9 mouse cellular contexts compared by ENCODE assay signal in the genomic region with DNA sequence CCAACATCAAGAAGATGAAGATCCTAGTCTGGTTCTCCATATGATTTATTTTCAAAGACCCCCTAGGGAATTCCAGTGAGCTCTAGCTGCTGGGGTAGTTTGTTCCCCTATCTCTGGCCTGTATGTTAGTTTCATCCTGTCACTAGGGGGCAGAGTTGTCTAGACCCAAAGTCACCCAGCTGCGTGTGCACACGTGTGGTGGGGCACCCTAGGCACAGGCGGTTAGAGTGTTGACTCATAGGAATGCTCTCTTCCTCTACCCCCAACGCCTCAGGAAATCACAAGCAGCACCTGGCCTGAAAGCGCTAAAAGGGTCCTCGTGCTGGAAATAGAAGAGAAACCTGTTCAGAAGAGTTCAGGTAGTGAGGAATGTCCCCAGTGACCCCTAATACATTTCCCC. TPM values are rescaled to one million over a fixed set of nuclear protein-coding genes. Genes with fewer than 3 reads are reported as not detected.
A peak's percentile ranks its signal among the peaks of the same experiment; 100 is the strongest.
DNase-seq lines count a peak whose midpoint lies in the region; ATAC-seq and TF ChIP-seq lines count a peak whose summit lies in the region.
"Had no signal": no experiment of that assay in that cellular context is flagged by ENCODE, and none has a peak within 500 bp of the region (broad histone marks: within the 10 kb centered on the region; RNA-seq: fewer than 3 reads in every experiment).

No protein-coding gene starts in this region.

- no peaks in the 10 kb centered on the region for H3K36me3 ChIP-seq in heart, embryonic 10.5 days
- H3K36me3 ChIP-seq in CH12.LX (replicated peaks in 1 of 2; ENCODE audit: control insufficient read depth in 1 of 2, insufficient read depth in 1 of 2, low read length in 1 of 2), result no peaks in the 10 kb centered on the region
- no peaks in the 10 kb centered on the region for H3K36me3 ChIP-seq in liver, embryonic 12.5 days
- no peaks in the 10 kb centered on the region for H3K36me3 ChIP-seq in small intestine, adult 2 months (ENCODE audit: control insufficient read depth, insufficient read depth, low read length)
- no peaks in the 10 kb centered on the region for H3K36me3 ChIP-seq in midbrain, embryonic 11.5 days (ENCODE audit: control insufficient read depth, insufficient read depth, low read length)

- TF ChIP-seq CTCF in CH12.LX (conservative IDR thresholded peaks at IDR 0.05 in 1 of 2, IDR thresholded peaks at IDR 0.05 in 1 of 2; ENCODE audit: low read depth in 2 of 2, low read length in 2 of 2), result peak; percentile 12 to 70; a peak in 2 of 4 replicates
- TF ChIP-seq CTCF in small intestine, adult 2 months (IDR thresholded peaks at IDR 0.05; ENCODE audit: extremely low read depth, insufficient read length, insufficient replicate concordance, low read depth, low read length), result peak; percentile 50; the same call in 1 of the 2 replicates

- H3K79me2 ChIP-seq in CH12.LX (replicated peaks; ENCODE audit: control insufficient read depth, extremely low read depth, insufficient read depth, poor library complexity, severe bottlenecking), result no peaks in the 10 kb centered on the region

- no peak overlapping the region for H3K9ac ChIP-seq in CH12.LX (ENCODE audit: insufficient read depth, low read depth)
- no peak overlapping the region for H3K9ac ChIP-seq in liver, embryonic 12.5 days
- no peak overlapping the region for H3K9ac ChIP-seq in midbrain, embryonic 11.5 days (ENCODE audit: low read length)

- H3K4me1 ChIP-seq in heart, embryonic 10.5 days, result no peaks in the 10 kb centered on the region; the same call in 1 of the 2 replicates
- peaks cover 0 to 20% of the 10 kb centered on the region in 2 experiments; a peak in 2 of 4 replicates for H3K4me1 ChIP-seq in CH12.LX (ENCODE audit: control insufficient read depth in 1 of 2, insufficient read depth in 2 of 2)
- no peaks in the 10 kb centered on the region; the same call in 1 of the 2 replicates for H3K4me1 ChIP-seq in liver, embryonic 12.5 days
- peaks cover 9% of the 10 kb centered on the region; the same call in 1 of the 2 replicates for H3K4me1 ChIP-seq in small intestine, adult 2 months (ENCODE audit: control insufficient read depth, insufficient read depth, insufficient read length, low read length)
- 0 out of 2 replicates have a peak, but pooled peaks cover 3% of the 10 kb centered on the region for H3K4me1 ChIP-seq in midbrain, embryonic 11.5 days (ENCODE audit: control insufficient read depth, insufficient read depth, low read length)

- ATAC-seq in common myeloid progenitor, adult 5-6 weeks (replicated peaks; ENCODE audit: low read depth, poor library complexity, severe bottlenecking), result peak; percentile 100
- ATAC-seq in liver, embryonic 12.5 days, result peak; percentile 68; the same call in 1 of the 2 replicates
- ATAC-seq in midbrain, embryonic 11.5 days (ENCODE audit: low FRiP score), result no peak

- no peak overlapping the region for H3K4me3 ChIP-seq in heart, embryonic 10.5 days
- no peak overlapping the region for H3K4me3 ChIP-seq in CH12.LX (replicated peaks in 1 of 3; ENCODE audit: low read depth in 2 of 3, low read length in 2 of 3, poor library complexity in 1 of 3)
- H3K4me3 ChIP-seq in liver, embryonic 12.5 days, result no peak overlapping the region
- no peak overlapping the region for H3K4me3 ChIP-seq in small intestine, adult 2 months (ENCODE audit: low read depth, low read length)
- H3K4me3 ChIP-seq in midbrain, embryonic 11.5 days (ENCODE audit: low read depth, low read length), result no peak overlapping the region
- H3K4me3 ChIP-seq: myocyte had no signal

- peak; percentile 57 for TF ChIP-seq RAD21 in CH12.LX (IDR thresholded peaks at IDR 0.05; ENCODE audit: low read depth, low read length)

- no peak for TF ChIP-seq POLR2A in CH12.LX (IDR thresholded peaks at IDR 0.05; ENCODE audit: low read depth, low read length)
- TF ChIP-seq POLR2A in small intestine, adult 2 months (IDR thresholded peaks at IDR 0.05; ENCODE audit: low read depth, low read length), result no peak

- H3K9me3 ChIP-seq in heart, embryonic 10.5 days, result no peaks in the 10 kb centered on the region
- H3K9me3 ChIP-seq in CH12.LX (replicated peaks; ENCODE audit: low read length), result no peaks in the 10 kb centered on the region
- H3K9me3 ChIP-seq in liver, embryonic 12.5 days (replicated peaks), result no peaks in the 10 kb centered on the region
- H3K9me3 ChIP-seq in midbrain, embryonic 11.5 days (ENCODE audit: control insufficient read depth, low read length), result no peaks in the 10 kb centered on the region

- TF ChIP-seq EP300 in CH12.LX (IDR thresholded peaks at IDR 0.05; ENCODE audit: low read length), result no peak

- H3K27me3 ChIP-seq in heart, embryonic 10.5 days (ENCODE audit: insufficient read depth, poor library complexity, severe bottlenecking), result peaks cover 28% of the 10 kb centered on the region; the same call in 1 of the 2 replicates
- no peaks in the 10 kb centered on the region for H3K27me3 ChIP-seq in CH12.LX (replicated peaks)
- peaks cover 22% of the 10 kb centered on the region for H3K27me3 ChIP-seq in liver, embryonic 12.5 days (replicated peaks)
- no peaks in the 10 kb centered on the region for H3K27me3 ChIP-seq in small intestine, adult 2 months (ENCODE audit: control insufficient read depth, insufficient read depth, low read length)
- no peaks in the 10 kb centered on the region for H3K27me3 ChIP-seq in midbrain, embryonic 11.5 days (ENCODE audit: control insufficient read depth, insufficient read depth, low read length)

- 11% methylated on average over 6 of the region's 6 CpGs for WGBS in heart, embryonic 10.5 days
- 16% methylated on average over 6 of the region's 6 CpGs for WGBS in liver, embryonic 12.5 days (ENCODE audit: insufficient replicate concordance)
- WGBS in small intestine, adult 2 months, result 15% methylated on average over 6 of the region's 6 CpGs
- 32% methylated on average over 6 of the region's 6 CpGs for WGBS in midbrain, embryonic 11.5 days

- in situ Hi-C loops in CH12.LX (cut with MboI; ENCODE audit: low pct_ligation_motif_present, low pct_unique_long_range_greater_than_20kb, low sequenced_read_pairs), result no loop called here

- no peak overlapping the region for H3K27ac ChIP-seq in heart, embryonic 10.5 days
- H3K27ac ChIP-seq in CH12.LX (ENCODE audit: insufficient read depth, low read depth), result no peak overlapping the region
- no peak overlapping the region for H3K27ac ChIP-seq in liver, embryonic 12.5 days
- H3K27ac ChIP-seq in small intestine, adult 2 months (ENCODE audit: insufficient read depth, low read depth, low read length), result no peak overlapping the region
- H3K27ac ChIP-seq in midbrain, embryonic 11.5 days (ENCODE audit: low read depth, low read length), result no peak overlapping the region

- DNase-seq in heart, postnatal 10 days, result peak; percentile 22 to 31
- no peak for DNase-seq in heart, embryonic 10.5 days (ENCODE audit: low spot score)
- DNase-seq in CH12.LX (ENCODE audit: extremely low read depth), result peak; percentile 75
- DNase-seq in ovary, postnatal 36 days (ENCODE audit: low spot score), result no peak
- no peak for DNase-seq in midbrain, embryonic 11.5 days (ENCODE audit: low spot score, missing footprints)

- dilution Hi-C loops in CH12.LX (cut with MboI; ENCODE audit: extremely low pct_ligation_motif_present, extremely low pct_unique_long_range_greater_than_20kb, low sequenced_read_pairs), result no loop called here

- intact Hi-C loops in heart, postnatal 10 days (cut with DNase I), result loop anchor here (1.0 kb wide), 1 partner anchor 61 kb away; no protein-coding TSS in a partner anchor

- H3K4me2 ChIP-seq in CH12.LX (ENCODE audit: insufficient read depth, low read depth, poor library complexity, severe bottlenecking), result no peak overlapping the region
- H3K4me2 ChIP-seq in liver, embryonic 12.5 days, result no peak overlapping the region
- no peak overlapping the region for H3K4me2 ChIP-seq in midbrain, embryonic 11.5 days

TF ChIP-seq in CH12.LX, 34 proteins besides CTCF, POLR2A, EP300 and RAD21:
- peak; percentile 97 for TF ChIP-seq BHLHE40 (IDR thresholded peaks at IDR 0.05; ENCODE audit: low read depth, low read length)
- TF ChIP-seq USF1 (IDR thresholded peaks at IDR 0.05; ENCODE audit: low read depth, low read length), result no peak
- no peak for TF ChIP-seq GABPA (IDR thresholded peaks at IDR 0.05; ENCODE audit: insufficient replicate concordance, low read depth, low read length)
- TF ChIP-seq IRF4 (IDR thresholded peaks at IDR 0.05; ENCODE audit: low read depth, low read length), result peak; percentile 29; the same call in 1 of the 2 replicates
- peak; percentile 58 for TF ChIP-seq SMC3 (IDR thresholded peaks at IDR 0.05; ENCODE audit: low read depth, low read length)
- peak; percentile 59; the same call in 1 of the 2 replicates for TF ChIP-seq MYC (IDR thresholded peaks at IDR 0.05; ENCODE audit: low read depth, low read length)
- peak; percentile 47 for TF ChIP-seq ETS1 (conservative IDR thresholded peaks at IDR 0.05; ENCODE audit: low read depth, low read length)
- TF ChIP-seq ZMIZ1 (IDR thresholded peaks at IDR 0.05; ENCODE audit: low read depth, low read length), result no peak
- peak; percentile 61; the same call in 1 of the 2 replicates for TF ChIP-seq MAX (IDR thresholded peaks at IDR 0.05; ENCODE audit: low read length)

RNA-seq across cellular contexts. Expression of a gene that starts 46.0 kb away (rescaled TPM):
- total RNA-seq in heart, postnatal 10 days (2021), result under 1 TPM in 1 of 2 experiments, not detected in 1; 0.14 TPM
- 26.1 and 65.3 TPM in 2 replicates for polyA plus RNA-seq in heart, embryonic 10.5 days (2016; fragmentation: Nextera tagmentation; extraction: Ambion mirVana)
- total RNA-seq in CH12.LX (2012; rRNA removed) (0.17 and 0.29 TPM in 2 replicates), CH12.LX (2014; rRNA removed) (0.09 and 0.19 TPM in 2 replicates)
- polyA plus RNA-seq in CH12.LX (2012; ENCODE audit: insufficient read length, low read depth), result 0.23 and 0.47 TPM in 2 replicates
- total RNA-seq in common myeloid progenitor, adult 5-6 weeks (2017), result 0.78 and 1.0 TPM in 2 replicates
- 55.2 and 56.5 TPM in 2 replicates for polyA plus RNA-seq in liver, embryonic 12.5 days (2016; fragmentation: Nextera tagmentation; extraction: Ambion mirVana)
- polyA plus RNA-seq in small intestine, adult 2 months (2012; rRNA removed), result 0.23 and 1.1 TPM in 2 replicates
- 1.7 and 2.1 TPM in 2 replicates for polyA plus RNA-seq in midbrain, embryonic 11.5 days (2014; fragmentation: Nextera tagmentation; extraction: Ambion mirVana)

Comparison
In these comparisons a context has a peak if more than half of its experiments do, and no peak if none do; other contexts are left out.
1. DNase-seq: peak in heart, postnatal 10 days (2 of 2) and CH12.LX (single experiment); none in heart, embryonic 10.5 days (single experiment), ovary, postnatal 36 days (single experiment) and midbrain, embryonic 11.5 days (single experiment).